Mouse (Mus musculus): ENCODE results near the gene Anapc7.

DNA sequence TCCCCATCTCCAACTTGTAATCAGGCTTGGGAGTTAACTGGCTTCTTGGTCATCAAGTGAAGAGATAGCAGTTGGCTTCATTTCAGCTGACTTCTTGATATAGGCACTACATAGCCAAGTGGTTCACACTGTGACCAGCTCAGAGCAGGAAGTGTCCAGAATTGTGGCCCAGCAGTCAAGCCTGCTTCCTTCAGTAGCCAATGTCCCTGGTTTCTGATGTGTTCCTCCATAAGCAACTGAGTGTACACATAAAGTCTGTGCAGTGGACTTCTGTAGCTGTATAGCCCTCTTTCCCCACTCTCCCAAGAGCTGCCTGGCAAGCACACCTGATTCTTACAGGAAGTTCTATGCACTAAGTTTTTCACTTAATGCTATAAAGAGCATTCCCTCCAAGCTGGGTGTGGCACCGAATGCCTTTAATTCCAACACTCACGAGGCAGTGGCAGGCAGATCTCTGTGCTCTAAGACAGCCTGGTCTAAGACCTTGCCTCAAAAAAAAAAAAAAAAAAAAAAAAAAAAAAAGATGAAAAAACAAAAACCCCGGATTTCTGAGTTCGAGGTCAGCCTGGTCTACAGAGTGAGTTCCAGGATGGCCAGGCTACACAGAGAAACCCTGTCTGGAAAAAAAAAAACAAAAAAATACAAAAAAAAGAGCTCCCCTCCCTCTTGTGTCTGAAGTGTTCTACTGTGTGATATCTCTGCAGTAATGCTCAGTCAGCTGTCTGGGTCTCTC, 44.2 kb upstream of the Anapc7 start:
- TF ChIP-seq CTCF (IDR thresholded peaks at IDR 0.05; ENCODE audit: insufficient read depth, low read depth, low read length) (no peak), POLR2A (IDR thresholded peaks at IDR 0.05; ENCODE audit: insufficient read depth, low read depth, low read length) (no peak)
